Mouse (Mus musculus) hindbrain, embryonic 14.5 days (tissue): Measurements from ENCODE around the gene Kif14. TPM values are rescaled to one million over a fixed set of nuclear protein-coding genes. Genes with fewer than 3 reads are reported as not detected.

ENCODE experiments used
- ATAC-seq: fragments of 200-750 bp; cut with Nextera tagmentation; 2 replicates; pipeline ENCODE4 v1.8.0; 2017; ENCODE audit warnings: moderate number of reproducible peaks, mild to moderate bottlenecking, moderate TSS enrichment, moderate library complexity; ENCODE audit not compliant: low FRiP score
- DNase-seq: peaks from one replicate; pipeline ENCODE4 v3.0.0-alpha.2; 2015; ENCODE audit warnings: low spot score
- H3K27ac ChIP-seq: fragments of 300-500 bp; sonication (generic); 2 replicates; pipeline ENCODE4 v1.5.1; 2014; ENCODE audit warnings: mild to moderate bottlenecking, moderate library complexity
- H3K27me3 ChIP-seq: fragments of 300-500 bp; sonication (generic); 2 replicates; pipeline ENCODE4 v1.6.1; 2014; ENCODE audit warnings: mild to moderate bottlenecking, low read length, mixed read lengths; ENCODE audit not compliant: control insufficient read depth, insufficient read depth
- H3K36me3 ChIP-seq: fragments of 300-500 bp; sonication (generic); replicated peaks from 2 replicates; pipeline ENCODE4 v1.6.1; 2014; ENCODE audit not compliant: control insufficient read depth, insufficient read depth
- H3K4me1 ChIP-seq: fragments of 300-500 bp; sonication (generic); replicated peaks from 2 replicates; pipeline ENCODE4 v1.6.1; 2014; ENCODE audit warnings: antibody characterized with exemption, low read length, mixed read lengths; ENCODE audit not compliant: control insufficient read depth, insufficient read depth
- H3K4me2 ChIP-seq: fragments of 300-500 bp; sonication (generic); replicated peaks from 2 replicates; pipeline ENCODE4 v1.6.1; 2014; ENCODE audit warnings: mild to moderate bottlenecking, moderate library complexity
- H3K4me3 ChIP-seq: fragments of 300-500 bp; sonication (generic); replicated peaks from 2 replicates; pipeline ENCODE4 v1.5.1; 2014; ENCODE audit warnings: mild to moderate bottlenecking, low read length
- H3K9ac ChIP-seq: fragments of 300-500 bp; sonication (generic); 2 replicates; pipeline ENCODE4 v1.6.1; 2014
- H3K9me3 ChIP-seq: fragments of 300-500 bp; sonication (generic); 2 replicates; pipeline ENCODE4 v1.6.1; 2016; ENCODE audit warnings: low read length; ENCODE audit not compliant: control insufficient read depth
- WGBS: fragments of 180-500 bp; shearing (Covaris S2); extraction: QIAGEN DNeasy Blood & Tissue Kit; methylation state at CpG from one replicate; pipeline ENCODE4 v1.1.7; 2014; 5-methylcytosine and 5-hydroxymethylcytosine counted together
- polyA plus RNA-seq: library from polyadenylated mRNA; unstranded; fragments of >200 nt; fragmentation: Nextera tagmentation; extraction: Ambion mirVana; gene quantifications from 2 replicates; pipeline ENCODE4 v1.2.1, GENCODE M21; 2014

Kif14 gene
- polyA plus RNA-seq, 1 experiment from 2014 or later = 1.6 TPM

DNA sequence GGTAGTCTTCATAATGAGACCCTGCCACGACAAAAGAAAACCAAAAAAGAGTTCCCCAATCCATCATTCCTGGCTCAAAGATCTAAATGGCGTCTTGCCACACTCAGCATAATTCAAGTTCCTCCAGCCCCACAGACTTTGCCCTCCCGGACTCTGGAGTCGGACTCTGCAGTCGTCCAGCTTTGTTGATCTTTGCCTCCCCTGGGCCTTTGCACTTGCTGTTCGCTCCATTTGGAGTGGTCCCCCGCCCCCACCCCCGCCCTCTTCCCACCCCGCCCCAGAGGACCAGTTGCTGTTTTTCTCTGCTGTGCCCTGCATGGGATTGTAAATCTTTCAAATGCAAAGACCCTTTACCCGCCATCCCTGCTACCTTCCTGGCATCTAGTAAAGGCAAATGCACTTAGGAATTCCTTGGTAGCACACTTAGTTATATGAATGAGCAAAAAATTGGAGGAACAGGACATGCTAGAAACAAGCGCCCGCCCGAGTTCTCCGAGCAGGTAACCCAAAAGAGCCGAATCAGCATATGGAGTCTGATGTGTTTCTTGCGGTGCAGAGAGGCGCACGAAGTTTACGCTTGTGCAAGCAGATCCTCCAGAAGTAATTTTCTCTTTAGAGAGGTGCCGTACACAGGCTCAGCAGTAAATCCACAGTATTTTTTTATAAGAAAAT lies 103.6 kb downstream of the Kif14 start:
- Histone ChIP-seq H3K27ac (no peak overlapping the region), H3K27me3 (0 out of 2 replicates have a peak, but pooled peaks cover 8% of the 10 kb centered on the region), H3K4me3 (peak overlapping the region; percentile 14; the same call in 1 of the 2 replicates), H3K9ac (no peak overlapping the region), H3K9me3 (no peaks in the 10 kb centered on the region), H3K4me2 (peak overlapping the region; percentile 45), H3K36me3 (no peaks in the 10 kb centered on the region), H3K4me1 (peaks cover 6% of the 10 kb centered on the region)
- DNase-seq (no peak), ATAC-seq (no peak)
- WGBS = 27% methylated on average over 20 of the region's 20 CpGs

DNA sequence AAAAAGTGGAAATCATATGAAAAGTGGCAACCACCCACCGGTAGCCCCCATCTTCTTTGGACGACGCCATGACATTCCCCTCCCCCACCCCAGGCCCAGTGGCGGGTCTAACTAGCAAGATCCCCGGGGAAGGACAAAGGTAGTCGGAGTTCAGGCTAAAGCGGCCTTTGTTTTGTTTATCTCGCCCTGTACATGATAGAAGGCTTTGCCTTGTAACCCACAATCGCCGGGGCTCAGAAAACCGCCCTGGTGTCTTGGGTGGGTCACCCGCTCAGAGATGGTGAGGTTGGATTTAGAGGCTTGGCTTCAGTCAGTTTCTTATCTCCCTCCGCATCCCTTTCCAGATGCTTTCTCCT lies 104.1 kb downstream of the Kif14 start:
- ATAC-seq (no peak), DNase-seq (no peak)
- Histone ChIP-seq H3K27me3 (0 out of 2 replicates have a peak, but pooled peaks cover 8% of the 10 kb centered on the region), H3K4me1 (peaks cover 6% of the 10 kb centered on the region), H3K9me3 (no peaks in the 10 kb centered on the region), H3K9ac (no peak overlapping the region), H3K27ac (no peak overlapping the region), H3K4me3 (peak overlapping the region; percentile 14; the same call in 1 of the 2 replicates), H3K4me2 (peak overlapping the region; percentile 45), H3K36me3 (no peaks in the 10 kb centered on the region)
- WGBS = 6% methylated on average over 13 of the region's 13 CpGs

DNA sequence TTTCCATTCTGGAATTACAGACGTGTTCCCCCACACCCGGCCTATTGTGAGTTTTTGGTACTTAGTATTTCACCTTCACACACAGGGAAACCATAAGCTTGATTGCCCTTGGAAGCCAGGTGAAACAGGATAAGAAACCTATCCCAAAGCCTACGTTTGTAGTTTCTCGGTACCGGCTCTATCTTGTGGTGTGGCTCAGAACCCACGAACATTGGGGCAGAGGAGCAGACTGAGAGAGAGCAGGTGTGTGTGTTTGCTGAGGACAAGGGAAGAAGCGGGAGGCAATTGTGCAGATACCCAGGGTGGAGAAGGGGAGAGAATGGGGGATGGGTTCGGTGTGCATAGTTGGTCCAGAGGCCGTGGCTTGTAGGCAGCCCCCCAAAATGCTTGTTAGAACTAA lies 104.8 kb downstream of the Kif14 start:
- Histone ChIP-seq H3K9me3 (no peaks in the 10 kb centered on the region), H3K4me2 (no peak overlapping the region), H3K27ac (no peak overlapping the region), H3K27me3 (0 out of 2 replicates have a peak, but pooled peaks cover 8% of the 10 kb centered on the region), H3K36me3 (no peaks in the 10 kb centered on the region), H3K4me1 (peaks cover 6% of the 10 kb centered on the region), H3K9ac (no peak overlapping the region), H3K4me3 (no peak overlapping the region)
- DNase-seq (no peak), ATAC-seq (no peak)
- 86% methylated on average over 9 of the region's 9 CpGs for WGBS

DNA sequence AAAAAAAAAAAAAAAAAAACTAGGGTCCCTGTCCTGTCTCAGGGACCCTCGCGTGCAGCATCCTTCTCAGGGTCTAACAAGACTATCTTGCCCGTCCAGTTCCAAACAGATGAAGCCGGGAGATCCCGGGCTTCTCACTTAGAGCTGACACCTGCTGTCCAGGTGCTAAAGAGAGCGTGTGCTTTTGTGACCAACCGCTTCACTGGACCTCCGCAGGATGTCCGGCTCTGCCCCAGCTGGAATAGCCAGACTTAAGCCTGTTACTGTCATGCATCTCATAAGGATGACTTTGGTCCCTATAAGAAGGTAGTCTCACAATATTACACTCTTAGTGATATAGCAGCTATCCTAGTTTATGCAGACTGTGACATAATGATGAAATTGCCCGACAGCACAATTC lies 105.4 kb downstream of the Kif14 start:
- Histone ChIP-seq H3K4me1 (peaks cover 6% of the 10 kb centered on the region), H3K4me3 (no peak overlapping the region), H3K9me3 (no peaks in the 10 kb centered on the region), H3K36me3 (no peaks in the 10 kb centered on the region), H3K27ac (no peak overlapping the region), H3K27me3 (0 out of 2 replicates have a peak, but pooled peaks cover 8% of the 10 kb centered on the region), H3K4me2 (no peak overlapping the region), H3K9ac (no peak overlapping the region)
- ATAC-seq (no peak), DNase-seq (no peak)
- 84% methylated on average over 10 of the region's 10 CpGs for WGBS

DNA sequence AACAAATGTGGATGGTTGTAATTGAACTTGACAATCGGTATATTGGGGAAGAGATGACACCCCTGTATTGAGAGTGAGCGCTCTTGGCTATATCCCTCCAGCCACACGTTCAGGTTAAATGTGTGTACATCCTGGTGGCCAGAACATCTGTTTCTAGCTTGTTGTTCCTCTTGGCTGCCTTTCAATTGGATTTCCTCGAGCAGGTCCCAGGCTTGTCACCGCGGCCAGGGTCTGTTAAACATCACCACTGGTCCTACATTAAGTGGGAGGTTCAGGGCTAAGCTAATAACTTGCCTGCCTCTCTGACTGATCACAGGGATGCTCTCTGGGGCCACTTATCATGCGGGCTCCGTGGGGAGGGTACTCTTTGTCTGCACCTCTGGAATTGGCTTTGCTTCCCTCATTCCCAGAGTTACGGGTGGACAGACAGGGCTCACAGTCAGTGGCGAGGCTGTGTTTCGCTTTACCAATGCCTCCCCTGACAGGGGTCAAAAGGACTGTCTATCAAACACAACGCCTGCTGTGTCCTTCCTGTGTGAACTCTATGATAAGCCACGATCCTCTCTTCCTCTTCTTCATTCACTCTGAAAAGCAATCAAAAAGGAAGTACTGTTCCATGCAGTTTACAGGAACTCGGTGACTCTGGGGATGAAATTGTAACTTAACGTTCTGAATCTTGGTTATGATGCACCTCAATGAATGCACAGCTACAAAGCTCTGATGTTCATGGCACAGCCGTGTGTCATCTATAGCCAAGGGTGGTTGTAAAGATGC lies 111.9 kb downstream of the Kif14 start:
- Histone ChIP-seq H3K9ac (no peak overlapping the region), H3K4me2 (no peak overlapping the region), H3K4me1 (no peaks in the 10 kb centered on the region; the same call in 1 of the 2 replicates), H3K27ac (no peak overlapping the region), H3K9me3 (no peaks in the 10 kb centered on the region), H3K27me3 (no peaks in the 10 kb centered on the region), H3K36me3 (no peaks in the 10 kb centered on the region), H3K4me3 (no peak overlapping the region)
- DNase-seq (no peak), ATAC-seq (no peak)
- WGBS = 21% methylated on average over 16 of the region's 16 CpGs

DNA sequence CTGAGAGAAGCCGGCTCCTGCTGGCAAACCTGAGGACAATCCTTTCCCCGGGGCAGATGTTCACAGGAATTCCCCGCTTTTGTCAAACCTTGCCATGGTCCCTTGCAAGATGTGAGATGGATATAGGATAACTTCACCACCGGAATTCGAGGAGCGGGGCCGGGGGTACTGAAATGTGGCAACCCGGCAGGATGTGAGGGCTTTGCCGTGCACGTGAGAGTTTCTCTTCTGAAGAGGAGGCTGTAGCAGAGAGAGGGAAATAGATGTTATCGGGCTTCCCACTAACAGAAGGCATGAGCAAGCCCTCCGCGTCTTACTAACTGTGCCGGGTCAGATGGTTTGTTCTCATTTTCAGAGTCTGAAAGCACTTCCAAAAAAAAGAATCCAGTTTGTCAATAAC lies 113.2 kb downstream of the Kif14 start:
- DNase-seq (no peak), ATAC-seq (no peak)
- Histone ChIP-seq H3K4me2 (no peak overlapping the region), H3K27me3 (no peaks in the 10 kb centered on the region), H3K4me3 (no peak overlapping the region), H3K9me3 (no peaks in the 10 kb centered on the region), H3K9ac (no peak overlapping the region), H3K4me1 (no peaks in the 10 kb centered on the region; the same call in 1 of the 2 replicates), H3K27ac (no peak overlapping the region), H3K36me3 (no peaks in the 10 kb centered on the region)
- WGBS = 87% methylated on average over 14 of the region's 14 CpGs

DNA sequence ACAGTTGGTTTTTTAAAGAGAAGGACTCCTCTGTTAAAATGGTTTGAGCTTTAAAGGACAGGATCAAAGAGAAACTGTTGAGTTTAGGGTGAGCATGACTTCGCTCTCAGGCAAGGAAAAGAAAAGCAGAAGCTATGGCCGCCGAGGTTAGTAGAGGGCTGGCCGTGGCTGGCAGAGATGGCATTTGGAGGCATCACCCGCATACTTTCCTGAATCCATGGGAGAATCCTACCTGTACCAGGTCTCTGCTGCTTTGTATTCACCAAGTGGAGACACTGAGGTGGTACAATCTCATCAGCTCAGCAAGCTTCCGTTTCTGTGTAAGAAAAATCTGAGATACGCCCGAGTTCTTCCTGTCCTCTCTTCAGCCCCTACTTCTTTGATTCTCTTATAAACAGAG lies 114.1 kb downstream of the Kif14 start:
- no peaks in the 10 kb centered on the region for H3K9me3 ChIP-seq
- no peak overlapping the region for H3K9ac ChIP-seq
- ATAC-seq (no peak), DNase-seq (no peak)
- H3K36me3 ChIP-seq = no peaks in the 10 kb centered on the region
- H3K4me3 ChIP-seq = no peak overlapping the region
- H3K4me2 ChIP-seq = no peak overlapping the region
- H3K4me1 ChIP-seq = no peaks in the 10 kb centered on the region; the same call in 1 of the 2 replicates
- 93% methylated on average over 8 of the region's 8 CpGs for WGBS
- no peak overlapping the region for H3K27ac ChIP-seq
- H3K27me3 ChIP-seq = no peaks in the 10 kb centered on the region

Other genes starting within 250 kb of the Kif14 start
- gene Inava, start 232.1 kb upstream of the Kif14 start, polyA plus RNA-seq = 2.6 and 2.8 TPM in 2 replicates
- 1.2 and 2.3 TPM in 2 replicates for gene Gpr25, start 205.5 kb upstream of the Kif14 start, polyA plus RNA-seq
- 59.5 and 62.9 TPM in 2 replicates for gene Camsap2, start 120.2 kb upstream of the Kif14 start, polyA plus RNA-seq
- gene Ddx59, start 51.1 kb upstream of the Kif14 start, polyA plus RNA-seq = 16.4 and 16.5 TPM in 2 replicates
- gene Zfp281, start 158.6 kb downstream of the Kif14 start, polyA plus RNA-seq = 23.4 and 24.6 TPM in 2 replicates